Mouse (Mus musculus): Measurements from ENCODE around the gene Ky.

- no peak for TF ChIP-seq POLR2A (IDR thresholded peaks at IDR 0.05; ENCODE audit: low read depth, low read length)
- no peak for TF ChIP-seq CTCF (IDR thresholded peaks at IDR 0.05; ENCODE audit: extremely low read depth, insufficient read depth, insufficient read length, insufficient replicate concordance)
Measured at GRCm38 (mm10) chr9:102577480-102577879, 71.9 kb downstream of the Ky start.

Data from spleen, adult 2 months (tissue).